Mouse (Mus musculus): ENCODE results near the gene Tfpi.
A peak's percentile ranks its signal among the peaks of the same experiment; 100 is the strongest.

The Tfpi gene

DNA sequence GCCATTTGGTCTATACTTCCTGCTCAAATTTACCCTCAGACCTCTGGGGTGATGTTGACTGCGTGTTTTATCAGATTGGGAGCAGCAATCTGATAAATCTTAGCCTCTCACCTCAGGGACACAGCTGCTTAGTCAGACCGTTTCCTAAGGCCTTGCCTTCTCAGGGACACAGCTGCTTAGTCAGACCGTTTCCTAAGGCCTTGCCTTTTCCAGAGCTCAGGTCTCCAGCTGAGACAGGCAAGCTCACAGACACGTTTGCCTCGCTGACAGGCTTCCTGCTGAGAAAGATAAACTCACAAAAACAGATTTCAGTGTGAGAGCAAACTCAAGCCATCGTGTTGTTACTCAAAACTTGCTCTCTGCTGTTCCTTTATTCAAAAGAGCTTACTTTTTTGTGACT is 1.9 kb downstream of the Tfpi start:
- DNase-seq (ENCODE audit: low spot score in 2 of 2) = no peak

DNA sequence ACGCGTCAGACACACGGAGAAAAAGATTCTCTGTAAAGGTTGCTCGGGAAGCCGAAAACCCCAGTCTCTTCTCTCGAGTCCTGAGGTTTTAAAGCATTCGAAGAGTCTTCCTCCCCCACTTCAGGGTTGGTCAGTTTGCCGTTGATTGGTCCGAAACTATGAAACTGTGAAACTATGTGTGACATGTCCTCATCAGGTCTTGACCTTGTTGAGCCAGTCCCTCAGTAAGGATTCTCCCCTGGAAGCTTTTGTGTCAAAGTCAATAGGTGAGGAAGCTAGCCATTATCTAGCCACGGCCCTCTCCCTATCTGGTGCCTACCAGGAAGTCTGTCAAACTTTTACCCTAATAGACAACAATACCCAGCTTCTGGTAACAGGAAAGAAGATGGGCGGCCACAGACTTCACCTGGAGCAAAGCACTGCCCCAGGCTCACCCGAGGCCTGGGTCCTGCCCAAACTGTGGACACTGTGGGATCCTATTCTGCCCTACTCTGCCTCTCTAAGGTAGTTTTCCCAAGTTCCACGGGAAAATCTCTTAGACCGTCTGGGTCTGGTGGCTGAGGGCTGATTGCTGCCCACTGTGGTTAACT is 2.5 kb downstream of the Tfpi start:
- DNase-seq (ENCODE audit: low spot score in 2 of 2) = no peak

DNA sequence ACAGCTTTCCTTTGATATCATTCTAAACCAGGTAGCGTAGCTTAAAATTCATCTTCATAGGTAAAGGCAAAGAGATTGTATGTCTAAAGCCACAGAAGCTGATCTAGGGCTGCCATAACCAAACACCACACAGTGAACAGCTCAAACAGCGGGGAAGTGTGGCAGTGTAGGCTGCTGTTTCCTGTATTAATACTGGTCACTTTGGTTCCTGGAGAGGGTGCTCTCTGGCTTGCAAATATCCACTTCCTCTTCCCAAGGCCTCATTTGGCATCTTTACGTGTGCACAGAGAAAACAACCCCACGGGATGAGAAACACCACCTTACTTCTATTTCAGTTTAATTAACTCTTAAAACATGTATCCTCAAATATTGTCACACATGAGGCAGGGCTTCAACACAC is 9.2 kb downstream of the Tfpi start:
- DNase-seq (ENCODE audit: low spot score in 2 of 2) = no peak

DNA sequence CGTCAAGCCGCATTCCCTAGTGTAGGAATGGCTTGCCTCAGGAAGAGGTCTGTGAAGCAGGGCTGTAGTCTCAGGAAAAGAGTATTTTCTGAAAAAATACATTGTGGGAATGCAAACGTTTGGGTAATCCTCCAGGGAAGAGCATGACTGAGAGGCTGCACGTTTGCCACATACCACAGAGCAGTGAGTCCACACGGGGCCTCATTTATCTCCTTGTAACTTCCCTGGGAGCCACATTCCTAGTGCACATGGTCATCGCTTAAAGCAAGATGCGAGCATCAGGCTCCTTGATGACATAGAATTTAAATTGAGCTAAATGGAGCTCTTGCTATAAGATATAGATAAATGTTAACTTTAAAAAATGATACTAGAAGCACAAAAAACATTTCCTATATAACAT is 11.6 kb downstream of the Tfpi start:
- no peak for DNase-seq (ENCODE audit: low spot score in 2 of 2)

DNA sequence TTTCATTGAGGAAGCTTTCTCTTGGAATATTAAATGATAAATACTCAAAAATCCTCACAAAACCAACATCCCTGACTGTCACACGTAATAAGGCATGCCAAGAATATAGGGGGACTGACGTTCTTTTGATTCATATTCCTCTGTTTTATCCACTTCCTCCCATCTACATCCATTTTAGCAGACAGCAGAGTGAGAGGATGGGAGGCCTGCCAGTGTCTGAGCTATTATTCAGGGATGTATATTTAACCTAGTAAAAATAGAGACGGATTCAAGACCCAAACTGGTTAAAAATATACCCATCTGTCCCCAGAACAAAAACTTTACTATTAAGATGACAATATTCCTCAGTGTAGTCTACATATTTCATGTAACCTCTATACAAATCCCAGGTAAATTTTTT is 14.2 kb downstream of the Tfpi start:
- no peak for DNase-seq (ENCODE audit: low spot score in 2 of 2)

DNA sequence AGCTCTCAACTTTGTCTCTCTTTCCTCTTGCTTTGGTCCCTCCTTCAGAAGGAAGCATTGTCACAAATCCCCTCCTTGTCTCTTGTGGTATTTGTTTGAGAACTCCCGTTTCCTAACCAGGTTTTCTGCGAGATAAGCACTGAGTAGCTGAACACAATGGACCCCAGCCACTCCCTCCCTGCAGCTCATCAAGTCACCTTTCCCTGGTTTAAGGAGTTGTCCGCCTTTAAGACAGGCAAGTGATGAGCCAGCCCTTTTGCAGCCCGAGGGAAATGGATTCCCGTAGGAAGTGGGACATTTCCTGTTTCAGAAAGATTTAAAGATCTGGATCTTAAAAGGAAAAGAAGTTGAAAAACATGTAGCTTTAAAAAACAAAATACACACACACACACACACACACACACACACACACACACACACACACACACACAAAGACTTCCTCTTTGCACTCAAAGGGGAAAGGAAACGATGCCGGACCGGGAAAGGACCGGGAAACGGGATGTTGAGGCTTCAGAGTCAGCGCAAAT is 16.9 kb downstream of the Tfpi start:
- no peak for DNase-seq (ENCODE audit: low spot score in 2 of 2)

DNA sequence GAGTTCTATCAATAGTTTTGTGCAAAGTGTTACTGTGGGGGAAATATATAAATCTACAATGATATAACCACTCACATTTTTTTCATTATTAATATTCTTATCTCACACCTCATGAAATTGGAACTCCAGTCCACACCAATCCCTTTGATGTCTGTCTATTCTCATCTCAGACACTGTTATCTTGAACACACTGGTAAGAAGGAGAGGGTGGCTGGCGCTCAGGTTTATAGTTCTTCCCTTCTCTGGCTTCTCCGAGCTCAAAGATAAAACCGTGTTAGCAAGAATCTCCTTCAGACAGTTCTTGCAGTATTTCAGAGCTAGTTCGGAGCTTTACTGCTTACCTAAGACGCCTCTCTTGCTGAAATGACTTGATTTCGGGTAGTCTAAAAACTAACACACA is 19.4 kb downstream of the Tfpi start:
- no peak for DNase-seq (ENCODE audit: low spot score in 2 of 2)

DNA sequence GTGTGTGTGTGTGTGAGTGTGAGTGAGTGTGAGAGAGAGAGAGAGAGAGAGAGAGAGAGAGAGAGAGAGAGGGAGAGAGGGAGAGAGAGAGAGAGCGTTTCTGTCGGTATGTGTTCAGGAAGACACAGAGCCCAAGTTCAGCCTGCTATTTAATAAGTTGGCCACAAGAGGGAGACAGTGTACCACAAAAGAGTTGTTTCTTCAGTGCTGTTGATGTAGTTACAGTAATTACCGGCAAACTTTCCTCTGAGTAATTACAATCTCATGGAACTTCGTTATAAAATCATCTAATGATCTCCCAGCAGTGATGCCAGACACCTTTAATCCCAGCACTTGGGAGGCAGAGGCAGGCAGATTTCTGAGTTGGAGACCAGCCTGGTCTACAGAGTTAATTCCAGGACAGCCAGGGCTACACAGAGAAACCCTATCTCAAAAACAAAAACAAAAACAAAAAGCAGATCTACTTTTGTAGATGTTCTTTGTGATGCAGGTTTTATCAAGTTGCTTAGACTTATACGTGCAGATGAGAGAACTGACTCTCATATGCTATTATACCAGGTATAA is 21.3 kb downstream of the Tfpi start:
- peak; percentile 49 to 64 for DNase-seq (ENCODE audit: low spot score in 2 of 2)

DNA sequence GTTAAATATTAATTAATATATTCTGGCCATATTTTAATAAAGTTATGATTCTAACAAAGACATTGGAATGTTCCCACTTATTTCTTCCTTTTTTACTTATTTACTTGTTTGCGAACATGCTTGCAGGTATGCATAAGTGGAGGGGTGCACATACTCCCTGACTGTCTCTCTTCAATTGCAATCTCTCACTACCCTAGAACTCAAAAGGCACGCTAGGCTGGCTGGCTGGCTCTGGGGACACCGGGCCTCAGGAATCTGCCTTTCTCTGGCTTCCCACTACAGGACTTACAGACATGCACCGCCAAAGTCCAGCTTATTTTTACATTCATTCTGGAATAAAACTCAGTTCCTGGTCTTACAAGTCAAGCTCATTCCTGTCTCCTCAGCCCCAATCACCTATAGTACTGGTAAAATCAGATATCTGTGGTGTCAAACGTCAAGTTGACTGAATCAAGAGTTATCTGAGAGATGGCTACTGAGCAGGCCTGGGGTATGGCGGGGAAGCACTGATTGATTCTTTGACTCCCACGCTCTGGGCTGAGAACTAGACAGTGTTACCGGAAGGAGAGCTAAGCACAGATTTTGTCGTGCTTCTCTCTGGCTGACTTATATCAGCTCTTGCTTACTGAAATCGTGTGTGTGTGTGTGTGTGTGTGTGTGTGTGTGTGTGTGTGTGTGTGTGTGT is 21.9 kb downstream of the Tfpi start:
- peak in 1 of 2 experiments; percentile 2 for DNase-seq (ENCODE audit: low spot score in 2 of 2)

DNA sequence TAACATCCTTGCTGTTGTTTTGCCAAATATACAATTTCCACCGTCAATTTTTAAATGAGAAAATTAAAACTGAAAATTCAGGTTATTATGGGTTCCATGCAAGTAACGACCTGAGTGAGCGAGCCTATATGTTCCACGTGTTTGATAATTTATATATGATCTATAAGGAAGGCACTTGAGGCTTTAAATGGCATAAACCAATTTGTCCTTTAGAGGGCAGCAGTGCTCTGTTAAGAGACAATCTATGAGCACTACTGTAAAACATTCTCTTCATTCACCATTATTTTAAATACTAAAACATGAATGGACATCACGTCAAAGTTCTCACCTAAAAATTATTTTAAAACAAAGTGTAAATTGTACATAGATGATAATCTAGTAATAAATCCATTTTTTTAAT is 22.5 kb downstream of the Tfpi start:
- peak; percentile 16 to 27 for DNase-seq (ENCODE audit: low spot score in 2 of 2)

DNA sequence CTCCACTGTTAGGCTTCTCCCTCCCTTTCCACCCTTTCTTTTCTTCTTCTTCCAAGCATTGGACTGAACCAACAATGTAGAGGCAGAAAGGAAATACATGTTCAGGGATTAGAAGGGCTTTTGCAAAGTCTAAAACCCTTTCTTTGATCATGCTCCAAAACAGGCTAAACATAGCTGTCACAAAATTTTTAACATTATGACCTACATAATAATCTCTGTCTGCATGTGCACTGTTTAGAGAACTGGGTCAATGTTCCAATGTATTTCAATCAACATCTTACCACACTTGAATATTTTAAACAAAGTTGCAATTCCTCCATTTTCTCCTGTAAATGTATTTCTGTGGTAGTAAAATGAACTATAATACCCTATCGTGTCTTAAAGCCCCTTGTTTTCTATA is 31.1 kb downstream of the Tfpi start:
- DNase-seq (ENCODE audit: low spot score in 2 of 2) = no peak

DNA sequence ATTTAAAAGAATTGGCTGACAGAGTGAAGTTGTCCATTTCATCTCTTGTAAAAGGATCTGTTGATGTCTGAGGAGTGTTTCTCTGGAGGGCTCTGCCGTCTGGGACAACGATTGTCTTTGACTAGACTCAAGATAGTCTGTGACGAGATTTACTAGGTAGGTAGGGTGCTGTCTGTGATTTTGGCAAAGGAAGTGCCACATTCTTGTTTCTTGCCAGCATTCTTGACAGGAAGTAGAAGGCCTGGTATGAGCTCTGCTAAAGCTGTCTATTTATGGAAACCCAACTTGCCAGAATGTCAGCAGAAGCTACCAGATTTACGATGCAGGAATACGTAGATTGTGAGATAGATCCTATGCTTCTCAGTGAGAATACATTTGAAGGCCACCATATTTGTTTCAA is 34.6 kb downstream of the Tfpi start:
- DNase-seq (ENCODE audit: low spot score in 2 of 2) = no peak

DNA sequence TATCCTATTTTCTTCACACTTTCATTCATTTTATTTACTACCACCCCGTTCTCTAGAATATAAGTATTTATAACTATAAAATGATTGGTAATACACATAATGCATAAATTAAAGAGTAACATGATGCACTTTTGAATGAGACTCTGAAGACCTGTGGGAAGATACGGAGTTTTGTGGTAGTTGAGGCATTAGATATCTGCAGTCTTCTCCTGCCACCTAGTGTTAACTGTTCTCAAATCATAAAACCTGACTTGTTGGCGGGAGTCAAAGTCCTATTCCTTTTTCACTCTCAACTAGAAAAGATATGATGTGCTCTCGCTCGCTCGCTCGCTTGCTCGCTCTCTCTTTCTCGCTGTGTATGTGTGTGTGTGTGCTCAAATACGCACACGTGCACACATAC is 46.9 kb downstream of the Tfpi start:
- peak; percentile 18 to 32 for DNase-seq (ENCODE audit: low spot score in 2 of 2)

DNA sequence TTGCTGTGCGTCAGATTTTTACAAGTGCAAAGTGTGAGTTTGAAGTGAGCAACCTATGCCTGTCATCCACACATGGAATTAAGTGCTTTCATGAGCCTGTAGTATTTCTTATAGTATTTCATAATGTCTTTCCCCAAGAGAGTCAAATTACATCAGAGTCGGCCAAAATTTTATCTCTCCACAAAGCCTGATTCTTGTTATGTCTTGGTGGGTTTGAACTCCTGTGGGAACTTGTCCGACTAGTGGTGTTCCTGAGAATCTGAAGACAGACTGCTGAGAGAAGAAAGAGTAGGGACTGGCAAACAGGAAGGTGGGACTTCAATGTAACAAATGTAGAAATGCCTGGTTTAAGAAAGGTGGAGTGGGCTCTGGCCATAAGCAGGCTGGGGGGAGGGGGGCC is 47.7 kb downstream of the Tfpi start:
- no peak for DNase-seq (ENCODE audit: low spot score in 2 of 2)

DNA sequence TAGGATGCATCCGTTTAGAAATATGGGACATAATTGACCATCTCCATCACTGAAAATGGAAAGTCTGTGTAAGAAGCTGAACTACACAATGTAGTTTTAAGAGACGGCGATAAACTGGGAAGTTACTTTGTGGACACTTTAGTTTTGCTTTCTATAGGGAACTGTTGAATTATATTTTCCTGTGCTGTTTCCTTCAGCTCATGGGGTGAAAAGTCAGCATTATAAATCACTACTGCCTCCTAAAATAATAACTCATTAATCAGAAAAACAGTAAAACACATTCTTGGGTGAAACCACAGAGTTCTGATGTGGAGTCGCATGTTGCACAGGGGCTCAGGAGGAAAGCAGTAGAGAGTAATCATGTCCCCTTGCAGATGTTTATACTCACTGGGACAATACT is 50.0 kb downstream of the Tfpi start:
- DNase-seq (ENCODE audit: low spot score in 2 of 2) = no peak

DNA sequence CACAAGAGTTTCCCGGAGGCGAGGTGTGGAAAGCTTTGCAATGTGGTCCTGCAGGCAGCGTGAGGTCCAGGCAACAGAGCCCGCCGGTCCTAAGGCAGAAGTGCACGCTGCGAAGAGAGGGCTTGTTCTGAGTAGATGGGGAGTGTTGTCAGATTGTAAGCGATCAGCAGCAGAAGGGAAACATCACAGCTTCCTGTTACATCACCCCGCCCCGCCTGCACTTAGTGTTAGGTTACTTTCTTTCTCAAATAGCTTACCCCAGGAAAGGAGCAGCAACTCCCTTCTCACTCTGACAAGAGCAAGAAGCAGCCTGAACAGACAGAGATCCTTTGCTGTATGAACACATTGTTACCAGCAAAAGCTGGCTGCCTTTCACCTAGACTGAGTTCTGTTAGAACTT is 51.4 kb downstream of the Tfpi start, which contains the start of gene Calcrl:
Gene Calcrl, minus strand, starts transcription at position 274 of the 400 bp plus-strand sequence.
- DNase-seq (ENCODE audit: low spot score in 2 of 2) = peak; percentile 77 to 80

DNA sequence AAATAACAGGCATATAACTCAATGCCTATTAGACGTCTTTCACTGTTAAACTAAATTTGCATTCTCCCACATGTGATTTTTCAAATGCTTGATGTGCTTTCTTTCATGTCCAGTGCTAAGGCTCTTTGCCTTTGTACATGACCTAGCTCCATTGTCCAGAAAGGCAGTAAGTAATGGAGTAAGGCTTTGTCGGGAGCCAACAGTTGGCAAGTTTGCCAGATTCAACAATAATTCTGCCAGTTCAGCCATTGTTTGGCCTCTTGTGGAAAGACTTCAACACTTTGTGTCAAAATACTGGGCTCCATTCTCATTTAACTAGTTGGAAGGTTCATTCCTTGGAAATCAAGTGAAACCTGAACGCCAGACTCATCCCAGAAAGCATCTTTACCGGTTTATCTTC is 60.1 kb downstream of the Tfpi start:
- DNase-seq (ENCODE audit: low spot score in 2 of 2) = no peak

DNA sequence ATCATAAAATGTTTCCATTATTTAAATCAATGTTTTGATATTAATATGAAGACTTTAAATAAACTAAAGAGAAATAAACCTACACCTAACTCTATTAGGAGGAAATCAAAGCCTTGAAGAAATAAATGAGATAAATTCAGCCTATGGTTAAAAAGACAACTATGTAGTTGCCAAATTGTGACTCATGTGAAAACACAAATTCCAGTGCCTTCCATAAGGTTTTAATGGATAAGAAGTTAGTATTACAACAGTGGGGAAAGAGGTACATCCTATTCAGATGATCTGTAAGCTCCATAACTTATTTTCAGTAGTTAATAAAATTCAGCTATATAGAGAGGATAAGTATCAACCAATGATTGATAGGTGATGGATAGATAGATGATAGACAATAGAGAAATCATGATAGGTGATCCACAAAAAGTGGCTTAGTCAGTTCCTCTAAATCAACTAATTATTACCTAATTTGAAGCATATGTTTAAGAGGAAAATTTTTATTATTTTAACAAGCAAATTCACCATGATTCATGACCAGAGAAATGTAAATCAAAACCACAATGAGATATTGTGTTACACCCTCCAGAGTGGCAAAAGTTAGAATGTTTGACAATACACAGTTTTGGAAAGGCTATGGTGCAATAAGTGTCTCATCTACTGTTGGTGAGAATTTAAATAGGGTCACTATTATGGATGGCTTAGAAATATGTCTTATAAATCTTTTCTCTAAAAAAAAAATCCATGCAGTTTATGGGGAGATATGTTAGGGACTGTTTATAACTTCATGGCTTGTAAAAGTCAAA is 66.6 kb downstream of the Tfpi start:
- DNase-seq (ENCODE audit: low spot score in 2 of 2) = no peak

DNA sequence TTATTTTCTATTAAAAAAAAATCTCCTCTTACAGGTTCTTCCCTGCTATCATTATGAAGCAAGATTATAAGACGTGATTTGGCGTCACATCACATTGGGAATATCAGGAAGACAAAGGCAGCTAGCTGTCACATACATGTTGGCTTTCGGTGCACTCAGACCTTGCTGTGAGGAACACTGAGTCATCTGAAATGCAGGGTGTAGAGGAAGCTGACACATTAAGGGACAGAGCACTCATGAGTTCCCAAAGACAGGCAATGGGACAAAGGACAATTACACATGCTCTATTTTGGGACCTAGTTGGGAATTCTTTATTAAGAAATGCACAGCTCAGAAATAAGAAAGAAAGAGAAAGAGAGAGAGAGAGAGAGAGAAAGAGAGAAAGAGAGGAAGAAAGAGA is 71.7 kb downstream of the Tfpi start:
- DNase-seq (ENCODE audit: low spot score in 2 of 2) = no peak

DNA sequence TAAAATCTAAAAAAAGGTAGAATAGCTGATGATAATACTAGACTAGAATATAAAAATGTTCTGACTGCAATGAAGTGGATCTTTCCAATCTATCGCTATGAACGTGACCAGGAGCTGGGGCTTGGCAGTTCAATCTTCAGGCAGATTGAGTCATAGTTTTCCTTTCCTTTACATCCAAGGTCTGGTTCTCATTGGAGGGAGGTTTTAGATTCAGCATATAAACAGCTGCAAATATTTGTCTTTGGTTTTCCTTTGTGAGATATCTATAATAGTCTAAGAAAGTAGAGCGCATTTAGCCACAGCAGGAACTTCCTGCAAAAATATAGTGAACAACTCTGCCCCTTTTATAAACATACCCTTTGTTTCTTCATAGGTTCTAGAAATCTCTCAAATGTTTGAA is 73.9 kb downstream of the Tfpi start:
- DNase-seq (ENCODE audit: low spot score in 2 of 2) = no peak

DNA sequence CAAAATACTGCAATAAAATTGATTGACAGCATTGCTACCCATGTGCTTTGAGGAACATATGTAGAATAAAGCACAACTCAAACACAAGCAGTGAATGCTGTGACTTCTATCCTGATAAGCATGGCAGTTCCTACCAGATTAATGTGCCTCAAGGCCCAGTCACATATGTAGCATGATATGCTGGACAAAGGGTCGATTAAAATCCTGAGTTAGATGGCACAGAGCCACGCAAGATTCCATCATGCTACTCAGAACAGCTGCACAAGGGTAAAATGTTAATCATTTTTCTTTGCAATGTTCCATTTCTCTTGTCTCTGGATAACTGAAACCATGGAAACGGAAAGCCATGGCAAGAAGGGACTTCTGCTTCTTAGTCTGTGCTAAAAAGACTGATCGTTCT is 80.0 kb downstream of the Tfpi start:
- DNase-seq (ENCODE audit: low spot score in 2 of 2) = no peak

DNA sequence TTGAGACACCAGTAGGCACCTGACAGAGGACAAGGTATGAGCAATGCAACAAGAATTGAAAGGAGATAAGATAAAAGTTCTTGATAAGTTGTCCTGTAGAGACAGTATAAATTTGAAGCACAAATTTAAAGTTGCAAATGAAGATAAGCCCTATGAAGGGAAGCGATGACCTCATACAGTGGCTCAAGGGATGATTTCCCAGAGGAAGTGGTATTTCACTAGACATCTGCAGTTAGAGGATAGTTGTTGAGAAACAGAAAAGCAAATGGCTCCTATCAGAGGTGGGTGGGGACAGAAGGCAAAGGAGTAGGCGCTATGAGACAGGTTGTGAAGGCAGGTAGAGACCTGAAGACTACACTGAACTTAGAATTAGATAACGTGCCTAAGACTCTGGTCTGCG is 83.3 kb downstream of the Tfpi start:
- no peak for DNase-seq (ENCODE audit: low spot score in 2 of 2)

DNA sequence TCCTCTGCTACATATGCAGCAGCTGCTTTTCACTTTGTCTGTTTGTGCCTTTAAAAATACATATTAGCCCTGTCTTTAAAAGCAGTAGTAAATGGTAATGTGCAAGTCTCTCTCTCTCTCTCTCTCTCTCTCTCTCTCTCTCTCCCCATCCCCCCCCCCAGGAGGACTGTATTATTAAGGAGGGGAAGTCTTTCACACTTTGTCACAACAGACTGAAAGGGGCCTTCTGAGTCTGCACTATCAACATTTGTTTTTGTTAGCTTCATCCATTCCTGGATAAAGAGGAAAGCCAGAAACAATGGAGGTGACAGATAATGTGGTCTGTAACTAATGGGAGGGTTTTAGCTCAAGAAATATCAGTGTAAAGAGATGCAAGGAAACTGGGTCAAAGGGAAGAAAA is 87.5 kb downstream of the Tfpi start:
- DNase-seq (ENCODE audit: low spot score in 2 of 2) = no peak
